Mouse (Mus musculus): ENCODE measurements around the gene Hsph1. TPM values are rescaled to one million over a fixed set of nuclear protein-coding genes. Genes with fewer than 3 reads are reported as not detected.

The Hsph1 gene
- polyA plus RNA-seq (2021; fragmentation: Nextera tagmentation) = 129 and 169 TPM in 2 replicates
- long read RNA-seq, experiment 1, full-length matches to known transcripts = 1,311 of 1,483 reads
- long read RNA-seq, experiment 1, partial matches to known transcripts = 110 of 1,483 reads
- long read RNA-seq, experiment 1, other reads (novel, unspliced or antisense) = 62 of 1,483 reads
- long read RNA-seq, experiment 2, full-length matches to known transcripts = 141 of 258 reads
- long read RNA-seq, experiment 2, partial matches to known transcripts = 107 of 258 reads
- long read RNA-seq, experiment 2, other reads (novel, unspliced or antisense) = 10 of 258 reads

DNA sequence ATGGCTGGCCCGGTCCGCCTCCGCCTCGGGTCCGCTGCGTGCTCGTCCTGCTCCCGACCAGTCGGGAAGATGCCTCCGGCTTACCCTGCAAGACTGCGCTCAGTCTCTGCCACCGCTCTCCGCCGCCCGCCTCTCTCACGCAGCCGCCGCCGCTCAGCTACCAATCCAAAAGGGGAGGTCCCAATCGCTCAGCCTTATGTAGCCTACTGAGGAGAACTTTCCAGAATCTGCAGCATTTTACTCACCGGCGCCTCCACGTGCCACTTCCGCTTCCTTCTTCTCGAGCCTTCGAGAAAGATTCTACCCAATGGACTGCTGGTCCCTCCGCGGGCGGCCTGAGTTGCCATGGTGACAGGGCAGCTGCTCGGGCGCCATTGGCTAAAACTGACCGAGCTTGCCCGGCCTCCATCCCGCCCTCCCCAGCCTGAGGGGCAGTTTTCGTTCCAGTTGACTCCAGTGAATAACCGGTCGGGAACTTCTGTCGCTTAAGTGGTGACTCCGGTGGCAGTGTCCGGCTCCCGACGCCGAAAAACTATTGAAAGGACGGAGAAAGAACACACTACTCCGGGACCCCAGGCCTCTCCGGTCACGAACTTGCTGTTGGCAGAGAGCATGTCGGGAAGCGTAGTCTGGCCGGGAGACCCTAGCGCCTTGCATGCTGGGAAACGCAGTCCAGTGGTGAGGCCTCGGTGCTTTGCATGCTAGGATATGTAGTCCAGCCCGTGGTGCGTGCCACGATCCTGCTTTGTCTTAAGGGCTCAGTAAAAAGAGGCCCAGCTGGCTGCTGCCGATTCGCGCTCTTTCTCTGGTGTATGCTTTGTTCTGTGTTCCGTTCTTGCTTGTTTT is at the start of gene Hsph1:
TSS of gene Hsph1 (minus strand) at position 302 of the 846 bp plus-strand sequence.

DNA sequence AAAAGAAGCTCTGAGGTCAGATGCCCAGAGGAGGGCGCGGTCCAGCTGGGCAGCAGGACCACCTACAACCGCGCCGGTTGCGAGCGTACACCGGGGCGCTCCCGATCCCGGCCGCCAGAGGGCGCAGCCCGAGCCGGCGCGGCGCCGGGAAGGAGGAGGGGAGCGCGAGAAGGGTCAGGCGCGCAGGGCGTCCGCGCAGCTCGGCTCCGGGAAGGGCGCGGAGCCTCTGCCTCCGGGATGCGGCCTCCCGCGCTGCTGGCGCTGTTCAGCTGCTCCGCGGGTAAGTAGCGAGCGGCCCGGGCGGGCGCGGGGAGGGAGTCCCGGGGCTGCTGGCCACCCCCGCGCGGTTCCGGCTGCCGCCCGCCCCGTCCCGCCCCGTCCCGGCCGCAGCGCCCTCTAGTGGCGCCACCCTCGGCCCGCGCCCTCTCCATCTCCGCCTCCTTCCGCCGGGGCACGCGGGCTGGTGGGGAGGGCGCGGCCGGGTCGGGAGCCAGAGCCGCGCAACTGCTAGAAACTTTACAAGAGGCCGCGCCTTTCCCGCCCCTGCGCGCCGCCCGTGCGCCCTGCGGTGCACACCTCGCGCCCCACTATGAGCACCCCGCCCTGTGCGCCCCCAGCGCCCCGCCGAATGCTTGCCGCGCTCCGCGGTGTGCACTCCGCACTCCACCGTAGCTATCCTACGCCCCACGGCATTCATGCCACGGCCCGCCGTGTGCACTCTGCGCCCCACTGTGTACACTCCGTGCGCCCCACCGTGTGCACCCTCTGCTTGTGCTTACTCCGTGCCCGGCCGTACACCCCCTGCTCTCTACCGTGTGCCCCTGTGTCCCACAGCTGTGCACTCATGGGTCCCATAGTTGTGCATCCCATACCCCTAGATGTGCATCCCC is 42.2 kb upstream of the Hsph1 start, which contains the start of gene B3glct:
TSS of gene B3glct (plus strand) at position 131 of the 890 bp plus-strand sequence.

Other genes with a start within 250 kb of the Hsph1 start
- 16.2 and 18.0 TPM in 2 replicates for gene Medag, start 224.6 kb downstream of the Hsph1 start, polyA plus RNA-seq (2021; fragmentation: Nextera tagmentation)
- gene Tex26, start 196.7 kb downstream of the Hsph1 start, polyA plus RNA-seq (2021; fragmentation: Nextera tagmentation) = 0.16 TPM in 1 of 2 replicates, not detected in the other
- gene Wdr95, start 107.7 kb downstream of the Hsph1 start, polyA plus RNA-seq (2021; fragmentation: Nextera tagmentation) = 0.44 and 0.50 TPM in 2 replicates
- 4.6 and 4.7 TPM in 2 replicates for gene B3glct, start 41.9 kb upstream of the Hsph1 start, polyA plus RNA-seq (2021; fragmentation: Nextera tagmentation)